Mouse (Mus musculus) C2C12 (cell line): ENCODE measurements around the gene Tmem30a. TPM values are rescaled to one million over a fixed set of nuclear protein-coding genes. Genes with fewer than 3 reads are reported as not detected.
A peak's percentile ranks its signal among the peaks of the same experiment; 100 is the strongest.

Source experiments
- H3K27me3 ChIP-seq: one replicate; pipeline ENCODE4 v1.6.1; 2011; ENCODE audit not compliant: control insufficient read depth, insufficient read depth, insufficient read length
- H3K36me3 ChIP-seq: one replicate; pipeline ENCODE4 v1.6.1; 2011; ENCODE audit not compliant: control insufficient read depth, insufficient read depth
- H3K4me3 ChIP-seq: one replicate; pipeline ENCODE4 v1.5.1; 2011; ENCODE audit warnings: mild to moderate bottlenecking, control low read depth; ENCODE audit not compliant: poor library complexity, insufficient read depth, severe bottlenecking
- H3K79me2 ChIP-seq: one replicate; pipeline ENCODE4 v1.6.1; 2011; ENCODE audit not compliant: control insufficient read depth, insufficient read depth
- H3K79me3 ChIP-seq: one replicate; pipeline ENCODE4 v1.6.1; 2011; ENCODE audit warnings: low read depth, control low read depth
- H3ac ChIP-seq: one replicate; pipeline ENCODE3; 2011; ENCODE audit warnings: low read depth; ENCODE audit not compliant: control insufficient read depth, insufficient read length
- CEBPB ChIP-seq: IDR thresholded peaks from one replicate; pipeline ENCODE4 v1.6.1; 2011; ENCODE audit warnings: low read depth, mild to moderate bottlenecking, control low read depth, moderate library complexity
- CTCF ChIP-seq: IDR thresholded peaks from one replicate; pipeline ENCODE4 v1.5.1; 2011; ENCODE audit not compliant: control insufficient read depth, insufficient read depth, insufficient read length
- FOSL1 ChIP-seq: IDR thresholded peaks from one replicate; pipeline ENCODE4 v1.8.0; 2011; ENCODE audit warnings: mild to moderate bottlenecking, low read length; ENCODE audit not compliant: poor library complexity, insufficient read depth, severe bottlenecking
- MAX ChIP-seq: IDR thresholded peaks from one replicate; pipeline ENCODE4 v1.6.1; 2011; ENCODE audit warnings: mild to moderate bottlenecking, control low read depth
- MYOD1 ChIP-seq: IDR thresholded peaks from one replicate; pipeline ENCODE4 v1.6.1; 2011; ENCODE audit warnings: low read depth; ENCODE audit not compliant: control insufficient read depth, insufficient read length
- MYOG ChIP-seq: IDR thresholded peaks from one replicate; pipeline ENCODE4 v1.6.1; 2011; ENCODE audit not compliant: control insufficient read depth, insufficient read length; ENCODE audit errors: extremely low read depth
- USF1 ChIP-seq: IDR thresholded peaks from one replicate; pipeline ENCODE4 v1.6.1; 2011; ENCODE audit warnings: low read depth, mild to moderate bottlenecking, control low read depth, moderate library complexity
- polyA plus RNA-seq: library from polyadenylated mRNA; unstranded; fragments of >200 nt; fragmentation: generic; extraction: Trizol; gene quantifications from one replicate; pipeline ENCODE4 v1.2.1, GENCODE M21; 2012; ENCODE audit warnings: missing spikeins

Gene Tmem30a
- polyA plus RNA-seq, 1 experiment, result 18.4 TPM

- Histone ChIP-seq H3K36me3 (peaks cover 25% of the 10 kb centered on the region), H3ac (peak overlapping the region; percentile 65), H3K4me3 (peak overlapping the region; percentile 74), H3K79me3 (peaks cover 23% of the 10 kb centered on the region), H3K79me2 (peaks cover 31% of the 10 kb centered on the region), H3K27me3 (no peaks in the 10 kb centered on the region)
- TF ChIP-seq MYOD1 (no peak), MAX (no peak), CEBPB (no peak), MYOG (no peak), USF1 (no peak), FOSL1 (no peak), CTCF (no peak)
Observed at GRCm38 (mm10) chr9:79760076-79760475, 33.2 kb downstream of the Tmem30a start.

GRCm38 (mm10) chr9:79759385-79760005, 33.8 kb downstream of the Tmem30a start, which contains the start of gene Cox7a2:
TSS of gene Cox7a2 (minus strand) at chr9:79759878.
- H3K4me3 ChIP-seq, result peak within 1 kb of the TSS; percentile 74
- peaks cover 23% of the 10 kb centered on the region for H3K79me3 ChIP-seq
- H3K79me2 ChIP-seq, result peaks cover 31% of the 10 kb centered on the region
- H3ac ChIP-seq, result peak within 1 kb of the TSS; percentile 65
- TF ChIP-seq CEBPB (peak; percentile 1), MYOD1 (no peak)
- H3K36me3 ChIP-seq, result peaks cover 31% of the 10 kb centered on the region
- no peaks in the 10 kb centered on the region for H3K27me3 ChIP-seq

GRCm38 (mm10) chr9:79755311-79755710, 38.0 kb downstream of the Tmem30a start:
- TF ChIP-seq CEBPB (no peak), MYOG (no peak), MYOD1 (no peak), FOSL1 (no peak), MAX (no peak), USF1 (no peak), CTCF (no peak)
- Histone ChIP-seq H3K27me3 (no peaks in the 10 kb centered on the region), H3K36me3 (peaks cover 40% of the 10 kb centered on the region), H3ac (no peak overlapping the region), H3K4me3 (no peak overlapping the region), H3K79me3 (peaks cover 23% of the 10 kb centered on the region), H3K79me2 (peaks cover 31% of the 10 kb centered on the region)

GRCm38 (mm10) chr9:79751846-79752245, 41.5 kb downstream of the Tmem30a start:
- Histone ChIP-seq H3ac (no peak overlapping the region), H3K27me3 (no peaks in the 10 kb centered on the region), H3K36me3 (peaks cover 32% of the 10 kb centered on the region), H3K79me2 (peaks cover 4% of the 10 kb centered on the region), H3K79me3 (no peaks in the 10 kb centered on the region), H3K4me3 (no peak overlapping the region)
- TF ChIP-seq FOSL1, result no peak

GRCm38 (mm10) chr9:79750709-79751108, 42.6 kb downstream of the Tmem30a start:
- Histone ChIP-seq H3K79me3 (no peaks in the 10 kb centered on the region), H3ac (no peak overlapping the region), H3K27me3 (no peaks in the 10 kb centered on the region), H3K79me2 (no peaks in the 10 kb centered on the region), H3K4me3 (no peak overlapping the region), H3K36me3 (peaks cover 21% of the 10 kb centered on the region)
- TF ChIP-seq CTCF, result no peak
- TF ChIP-seq CEBPB, result no peak
- TF ChIP-seq USF1, result no peak
- no peak for TF ChIP-seq MAX
- TF ChIP-seq MYOD1, result no peak
- TF ChIP-seq MYOG, result no peak
- TF ChIP-seq FOSL1, result no peak

GRCm38 (mm10) chr9:79745036-79745435, 48.3 kb downstream of the Tmem30a start:
- Histone ChIP-seq H3K36me3 (no peaks in the 10 kb centered on the region), H3K79me2 (no peaks in the 10 kb centered on the region), H3K79me3 (no peaks in the 10 kb centered on the region), H3K27me3 (no peaks in the 10 kb centered on the region), H3K4me3 (no peak overlapping the region), H3ac (no peak overlapping the region)
- no peak for TF ChIP-seq CEBPB
